Mouse (Mus musculus) erythroblast, embryonic 14.5 days (primary cell): Measurements from ENCODE around the gene Clip2.

Experiments used
- GATA1 ChIP-seq: IDR thresholded peaks from 2 replicates; pipeline ENCODE4 v1.6.1; 2012; ENCODE audit warnings: low read length, inconsistent platforms, mixed read lengths
- TAL1 ChIP-seq: IDR thresholded peaks from 3 replicates; pipeline ENCODE4 v1.6.1; 2012; ENCODE audit warnings: low read length, inconsistent platforms, mixed read lengths

DNA sequence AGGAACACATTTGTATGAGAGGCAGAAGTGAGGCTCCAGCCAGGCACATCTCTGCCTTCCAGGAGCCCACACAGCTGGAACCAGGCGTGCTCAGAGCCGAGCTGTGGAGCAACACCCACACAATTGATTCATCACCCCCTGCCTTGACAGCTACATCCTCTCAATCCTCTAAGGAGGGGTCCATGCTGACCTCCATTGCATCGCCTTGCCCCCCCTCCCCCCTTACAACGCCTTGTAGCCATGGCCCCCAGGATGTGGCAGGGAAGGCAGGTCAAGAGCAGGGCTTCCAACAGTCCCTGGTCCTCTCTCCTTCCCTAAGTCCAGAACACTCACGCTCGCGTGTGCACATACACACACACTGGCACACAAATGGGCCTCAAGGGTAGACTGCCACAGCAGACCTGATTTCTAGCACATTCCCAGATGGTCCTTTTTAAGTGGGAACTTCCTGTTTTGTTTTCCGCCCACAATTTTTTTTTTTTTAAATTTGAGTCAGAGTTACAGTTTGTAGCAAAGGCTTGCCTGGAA, 16.8 kb upstream of the Clip2 start:
- TF ChIP-seq GATA1 (no peak), TAL1 (no peak)
